Mouse (Mus musculus) cortical plate, adult 2 months (tissue): Measurements from ENCODE around the gene Grip1.

Experiments
- CTCF ChIP-seq: fragments of 200-500 bp; IDR thresholded peaks from 2 replicates; pipeline ENCODE4 v1.5.1; 2011; ENCODE audit warnings: mild to moderate bottlenecking, control low read depth, low read length; ENCODE audit not compliant: insufficient read depth; ENCODE audit errors: extremely low read depth
- POLR2A ChIP-seq: fragments of 200-500 bp; IDR thresholded peaks from 2 replicates; pipeline ENCODE4 v1.6.1; 2011; ENCODE audit warnings: mild to moderate bottlenecking, low read length, control low read depth; ENCODE audit not compliant: insufficient read depth; ENCODE audit errors: extremely low read depth

GRCm38 (mm10) chr10:120100806-120101205 lies 647.2 kb downstream of the Grip1 start:
- TF ChIP-seq POLR2A (no peak), CTCF (no peak)
